Mouse (Mus musculus) lung, postnatal 0 days (tissue): ENCODE measurements around the gene G6pd2. TPM values are rescaled to one million over a fixed set of nuclear protein-coding genes. Genes with fewer than 3 reads are reported as not detected.

Experiments used
- ATAC-seq: fragments of 200-750 bp; cut with Nextera tagmentation; 2 replicates; pipeline ENCODE4 v1.8.0; 2017; ENCODE audit warnings: moderate library complexity
- DNase-seq: peaks from one replicate; pipeline ENCODE4 v3.0.0-alpha.2; 2016; ENCODE audit warnings: low spot score
- H3K27ac ChIP-seq: fragments of 300-500 bp; sonication (generic); 2 replicates; pipeline ENCODE4 v1.5.1; 2014; ENCODE audit warnings: antibody characterized with exemption, mild to moderate bottlenecking, low read length, mixed read lengths
- H3K27me3 ChIP-seq: fragments of 300-500 bp; sonication (generic); replicated peaks from 2 replicates; pipeline ENCODE4 v1.6.1; 2014; ENCODE audit warnings: low read length, mixed read lengths; ENCODE audit not compliant: insufficient read depth
- H3K36me3 ChIP-seq: fragments of 300-500 bp; sonication (generic); 2 replicates; pipeline ENCODE4 v1.6.1; 2014; ENCODE audit warnings: low read length, mixed read lengths; ENCODE audit not compliant: insufficient read depth
- H3K4me1 ChIP-seq: fragments of 300-500 bp; sonication (generic); 2 replicates; pipeline ENCODE4 v1.6.1; 2014; ENCODE audit warnings: antibody characterized with exemption, low read depth, low read length, mixed read lengths; ENCODE audit not compliant: insufficient read depth
- H3K4me2 ChIP-seq: fragments of 300-500 bp; sonication (generic); replicated peaks from 2 replicates; pipeline ENCODE4 v1.6.1; 2014; ENCODE audit warnings: low read depth, mild to moderate bottlenecking, low read length, moderate library complexity, mixed read lengths
- H3K4me3 ChIP-seq: fragments of 300-500 bp; sonication (generic); 2 replicates; pipeline ENCODE4 v1.5.1; 2014; ENCODE audit warnings: low read depth, low read length
- H3K9ac ChIP-seq: fragments of 300-500 bp; sonication (generic); replicated peaks from 2 replicates; pipeline ENCODE4 v1.6.1; 2014; ENCODE audit warnings: low read depth, mild to moderate bottlenecking
- H3K9me3 ChIP-seq: fragments of 300-500 bp; sonication (generic); 2 replicates; pipeline ENCODE4 v1.6.1; 2016; ENCODE audit warnings: low read length, mixed read lengths
- CTCF ChIP-seq: IDR thresholded peaks from 2 replicates; pipeline ENCODE4 v1.5.1; 2016; ENCODE audit warnings: antibody characterized with exemption, mild to moderate bottlenecking
- EP300 ChIP-seq: IDR thresholded peaks from 2 replicates; pipeline ENCODE4 v1.6.1; 2016; ENCODE audit warnings: antibody characterized with exemption, mild to moderate bottlenecking, control low read depth
- WGBS: fragments of 180-500 bp; shearing (Covaris S2); extraction: QIAGEN DNeasy Blood & Tissue Kit; methylation state at CpG from one replicate; pipeline ENCODE4 v1.1.7; 2014; 5-methylcytosine and 5-hydroxymethylcytosine counted together
- polyA plus RNA-seq: library from polyadenylated mRNA; unstranded; fragments of >200 nt; fragmentation: Nextera tagmentation; extraction: Ambion mirVana; gene quantifications from 2 replicates; pipeline ENCODE4 v1.2.1, GENCODE M21; 2015

Gene G6pd2
- 0.05 TPM in 1 of 2 replicates, not detected in the other for polyA plus RNA-seq

GRCm38 (mm10) chr5:61808516-61808915 is at the start of gene G6pd2:
TSS of gene G6pd2 (plus strand) at chr5:61808816.
- TF ChIP-seq CTCF (no peak), EP300 (no peak)
- no peak for DNase-seq
- Histone ChIP-seq H3K27ac (no peak within 1 kb of the TSS), H3K27me3 (no peaks in the 10 kb centered on the region), H3K4me2 (no peak within 1 kb of the TSS), H3K9me3 (0 out of 2 replicates have a peak, but pooled peaks cover 2% of the 10 kb centered on the region), H3K4me1 (no peaks in the 10 kb centered on the region), H3K9ac (no peak within 1 kb of the TSS), H3K36me3 (no peaks in the 10 kb centered on the region), H3K4me3 (no peak within 1 kb of the TSS)
- 85% methylated on average over 2 of the region's 2 CpGs for WGBS
- ATAC-seq, result no peak

DNA sequence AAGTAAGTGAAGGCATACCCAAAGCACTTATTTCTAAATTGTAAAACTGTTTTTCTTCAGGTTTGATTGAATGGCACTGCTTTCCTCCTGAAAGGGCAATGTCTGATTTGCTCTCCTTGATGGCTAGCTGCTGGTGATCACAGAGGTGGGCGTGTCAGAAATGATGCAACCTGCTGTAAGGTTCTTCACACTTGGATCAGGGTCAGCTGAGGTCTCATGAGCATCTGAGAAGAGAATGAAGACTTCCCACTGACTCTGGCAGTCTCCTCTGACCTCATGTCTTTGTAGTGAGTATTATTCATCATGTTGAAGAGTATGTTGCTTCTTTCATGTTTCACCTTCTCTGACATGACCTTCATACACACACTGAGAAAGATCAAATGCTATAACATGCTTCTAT is 44.4 kb upstream of the G6pd2 start:
- 50% methylated on average over 1 of the region's 1 CpGs for WGBS
- TF ChIP-seq CTCF, result no peak
- TF ChIP-seq EP300, result no peak
- H3K9ac ChIP-seq, result no peak overlapping the region
- no peak overlapping the region for H3K27ac ChIP-seq
- no peak overlapping the region for H3K4me2 ChIP-seq
- no peak for ATAC-seq
- no peaks in the 10 kb centered on the region for H3K27me3 ChIP-seq
- no peaks in the 10 kb centered on the region for H3K36me3 ChIP-seq
- no peak overlapping the region for H3K4me3 ChIP-seq
- H3K9me3 ChIP-seq, result no peaks in the 10 kb centered on the region
- no peak for DNase-seq
- H3K4me1 ChIP-seq, result no peaks in the 10 kb centered on the region

- Histone ChIP-seq H3K27me3 (no peaks in the 10 kb centered on the region), H3K36me3 (no peaks in the 10 kb centered on the region), H3K27ac (no peak overlapping the region), H3K9me3 (no peaks in the 10 kb centered on the region), H3K9ac (no peak overlapping the region), H3K4me2 (no peak overlapping the region), H3K4me3 (no peak overlapping the region), H3K4me1 (no peaks in the 10 kb centered on the region)
- DNase-seq, result no peak
- no peak for ATAC-seq
- TF ChIP-seq EP300, result no peak
- TF ChIP-seq CTCF, result no peak
Observed at GRCm38 (mm10) chr5:61832935-61833551, 24.4 kb downstream of the G6pd2 start.

DNA sequence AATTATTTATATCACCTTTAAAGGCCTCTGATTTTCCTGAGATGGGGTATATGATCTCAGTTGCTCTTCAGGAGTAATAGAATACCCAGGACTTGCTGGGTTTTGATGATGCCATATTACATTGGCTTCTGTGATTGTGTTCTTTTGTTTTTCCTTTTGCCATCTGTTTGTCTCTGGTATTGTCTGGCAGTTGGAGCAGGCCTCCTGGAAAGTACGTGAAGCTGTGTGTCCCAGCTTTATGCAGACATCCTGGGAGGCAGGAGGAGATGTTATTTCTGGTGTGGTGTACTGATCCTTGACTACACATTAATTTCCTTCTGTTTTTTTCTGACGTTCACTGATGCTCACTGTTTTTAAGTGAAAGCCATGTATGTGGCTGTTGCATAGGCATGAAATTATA is 35.3 kb downstream of the G6pd2 start:
- WGBS, result 64% methylated on average over 2 of the region's 2 CpGs
- no peaks in the 10 kb centered on the region for H3K9me3 ChIP-seq
- ATAC-seq, result no peak
- DNase-seq, result no peak
- TF ChIP-seq CTCF (no peak), EP300 (no peak)
- H3K4me1 ChIP-seq, result no peaks in the 10 kb centered on the region
- no peaks in the 10 kb centered on the region for H3K36me3 ChIP-seq
- H3K4me3 ChIP-seq, result no peak overlapping the region
- H3K27ac ChIP-seq, result no peak overlapping the region
- H3K9ac ChIP-seq, result no peak overlapping the region
- no peaks in the 10 kb centered on the region for H3K27me3 ChIP-seq
- no peak overlapping the region for H3K4me2 ChIP-seq
